In the genomic region with DNA sequence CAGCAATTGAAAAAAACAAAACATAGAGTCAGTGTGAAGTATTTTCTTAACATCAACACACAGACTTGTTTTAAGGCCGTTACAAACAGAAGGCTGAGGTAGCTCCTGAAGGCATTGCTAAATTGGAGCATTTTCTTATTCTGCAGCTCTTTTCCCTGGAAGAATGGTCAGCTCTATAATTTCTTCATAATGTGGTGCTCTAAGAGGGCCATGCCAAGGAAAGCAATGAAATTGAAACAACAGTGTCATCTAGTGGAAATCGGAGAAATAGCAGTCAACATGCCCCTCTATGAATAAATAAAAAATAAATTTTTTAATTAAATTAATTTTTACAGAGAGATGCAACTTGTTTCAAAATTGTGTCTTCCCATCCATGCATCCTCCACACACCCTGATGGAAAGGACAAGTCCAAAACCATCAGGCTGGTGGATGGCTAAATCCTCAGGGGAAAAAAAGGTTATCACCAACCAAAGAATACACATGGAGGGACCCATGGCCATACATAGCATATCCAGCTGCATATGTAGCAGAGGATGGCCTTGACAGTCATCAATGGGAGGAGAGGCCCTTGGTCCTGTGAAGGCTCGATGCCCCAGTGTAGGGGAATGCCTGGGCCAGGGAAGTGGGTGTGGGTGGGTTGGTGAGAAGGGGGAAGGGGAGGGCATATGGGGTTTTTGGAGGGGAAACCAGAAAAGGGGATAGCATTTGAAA, we compare ENCODE assay signal across 8 mouse cellular contexts.
DNase-seq lines count a peak whose midpoint lies in the region; ATAC-seq and TF ChIP-seq lines count a peak whose summit lies in the region.

No protein-coding gene starts in this region.

- no peaks in the 10 kb centered on the region for H3K36me3 ChIP-seq in heart, embryonic 10.5 days
- no peaks in the 10 kb centered on the region for H3K36me3 ChIP-seq in limb, embryonic 14.5 days (ENCODE audit: control insufficient read depth, insufficient read depth, low read length)

- WGBS in heart, embryonic 10.5 days: 39% methylated on average over 3 of the region's 3 CpGs
- WGBS in limb, embryonic 14.5 days: 28% methylated on average over 3 of the region's 3 CpGs

- 0 out of 2 replicates have a peak, but pooled peaks have one; percentile 55 for ATAC-seq in limb, embryonic 14.5 days (ENCODE audit: low FRiP score, low read depth)
- ATAC-seq in monocyte, adult 5-6 weeks (replicated peaks; ENCODE audit: insufficient number of reproducible peaks, low FRiP score, low TSS enrichment, poor library complexity, severe bottlenecking): no peak
- no peak for ATAC-seq in activated CD4-positive, CD25-positive, alpha-beta regulatory T cell, adult 4 months

- H3K9ac ChIP-seq in limb, embryonic 14.5 days (ENCODE audit: low read depth, low read length, severe bottlenecking): no peak overlapping the region

- no peak for TF ChIP-seq POLR2A in limb, embryonic 14.5 days (IDR thresholded peaks at IDR 0.05; ENCODE audit: borderline replicate concordance, extremely low read depth, insufficient read depth, insufficient read length)

- DNase-seq in heart, postnatal 10 days: peak; percentile 18 to 47
- DNase-seq in heart, embryonic 10.5 days (ENCODE audit: low spot score): no peak
- peak; percentile 49 for DNase-seq in A20 (ENCODE audit: low read depth, low spot score)
- DNase-seq in brain, embryonic 18.5 days (ENCODE audit: low read depth, low spot score): peak; percentile 36
- peak; percentile 71 for DNase-seq in limb, embryonic 14.5 days (ENCODE audit: low spot score)
- no peak for DNase-seq in spleen, postnatal 14 days (ENCODE audit: low spot score in 2 of 2)

- no peaks in the 10 kb centered on the region for H3K9me3 ChIP-seq in heart, embryonic 10.5 days
- H3K9me3 ChIP-seq in limb, embryonic 14.5 days (ENCODE audit: control insufficient read depth, low read length): no peaks in the 10 kb centered on the region

- H3K4me1 ChIP-seq in heart, embryonic 10.5 days: no peaks in the 10 kb centered on the region
- H3K4me1 ChIP-seq in limb, embryonic 14.5 days (ENCODE audit: control insufficient read depth, insufficient read depth, low read length): no peaks in the 10 kb centered on the region

- H3K27ac ChIP-seq in heart, embryonic 10.5 days: no peak overlapping the region
- no peak overlapping the region for H3K27ac ChIP-seq in limb, embryonic 14.5 days (replicated peaks; ENCODE audit: low read depth, low read length)

- H3K4me2 ChIP-seq in limb, embryonic 14.5 days (replicated peaks; ENCODE audit: low read depth, low read length, severe bottlenecking): no peak overlapping the region

- intact Hi-C loops in heart, postnatal 10 days (cut with DNase I): loop anchor here (2.0 kb wide), 1 partner anchor 1496 kb away; no protein-coding TSS in a partner anchor

- no peak overlapping the region for H3K4me3 ChIP-seq in heart, embryonic 10.5 days
- H3K4me3 ChIP-seq in limb, embryonic 14.5 days (replicated peaks; ENCODE audit: low read length): no peak overlapping the region

- H3K27me3 ChIP-seq in heart, embryonic 10.5 days (ENCODE audit: insufficient read depth, poor library complexity, severe bottlenecking): no peaks in the 10 kb centered on the region
- H3K27me3 ChIP-seq in limb, embryonic 14.5 days (ENCODE audit: control insufficient read depth, insufficient read depth, low read length): no peaks in the 10 kb centered on the region

Comparison
In these comparisons a context has a peak if more than half of its experiments do, and no peak if none do; other contexts are left out.
1. DNase-seq: peak in heart, postnatal 10 days (2 of 2), A20 (single experiment), brain, embryonic 18.5 days (single experiment) and limb, embryonic 14.5 days (single experiment); none in heart, embryonic 10.5 days (single experiment) and spleen, postnatal 14 days (0 of 2).